Mouse (Mus musculus) ES-E14 (cell line): Measurements from ENCODE around the gene Plin2. TPM values are rescaled to one million over a fixed set of nuclear protein-coding genes. Genes with fewer than 3 reads are reported as not detected.

ENCODE experiments used
- DNase-seq: peaks from one replicate; pipeline ENCODE4 v3.0.0-alpha.2; 2013; ENCODE audit warnings: low read depth, low spot score
- H3K27ac ChIP-seq: 2 replicates; pipeline ENCODE4 v1.5.1; 2012; ENCODE audit warnings: low read depth, mild to moderate bottlenecking, low read length, moderate library complexity, mixed read lengths; ENCODE audit not compliant: poor library complexity, insufficient read depth, severe bottlenecking
- H3K36me3 ChIP-seq: 2 replicates; pipeline ENCODE4 v1.6.1; 2012; ENCODE audit warnings: mild to moderate bottlenecking, low read length, moderate library complexity, mixed read lengths; ENCODE audit not compliant: control insufficient read depth, poor library complexity, insufficient read depth, severe bottlenecking
- H3K4me1 ChIP-seq, 2 experiments: fragments of 150-350 bp in 1 of 2; sonication (generic) in 1 of 2; 2 replicates each; pipeline ENCODE4 v1.6.1; 2012; ENCODE audit warnings: low read length in 2 of 2, mild to moderate bottlenecking in 1 of 2, mixed read lengths in 1 of 2; ENCODE audit not compliant: control insufficient read depth in 2 of 2, insufficient read depth in 2 of 2, poor library complexity in 1 of 2
- H3K4me3 ChIP-seq, 2 experiments: fragments of 150-350 bp in 1 of 2; sonication (generic) in 1 of 2; 2 replicates each; pipeline ENCODE4 v1.5.1; 2012; ENCODE audit warnings: low read length in 2 of 2, low read depth in 1 of 2, mild to moderate bottlenecking in 1 of 2, mixed read lengths in 1 of 2; ENCODE audit not compliant: insufficient read depth in 1 of 2, poor library complexity in 1 of 2, severe bottlenecking in 1 of 2
- H3K9ac ChIP-seq: 2 replicates; pipeline ENCODE4 v1.6.1; 2012; ENCODE audit warnings: low read depth, mild to moderate bottlenecking, low read length, mixed read lengths; ENCODE audit not compliant: poor library complexity, insufficient read depth, severe bottlenecking
- H3K9me3 ChIP-seq: fragments of 150-350 bp; sonication (generic); 2 replicates; pipeline ENCODE4 v1.6.1; 2012; ENCODE audit warnings: low read depth, mild to moderate bottlenecking, low read length; ENCODE audit not compliant: control insufficient read depth, insufficient read depth
- CHD2 ChIP-seq: IDR thresholded peaks from 2 replicates; pipeline ENCODE4 v1.6.1; 2014; ENCODE audit warnings: mild to moderate bottlenecking, low read depth, low read length, inconsistent platforms
- HCFC1 ChIP-seq: IDR thresholded peaks from 2 replicates; pipeline ENCODE4 v1.6.1; 2012; ENCODE audit warnings: low read length, inconsistent platforms, borderline replicate concordance; ENCODE audit not compliant: insufficient read depth
- MAFK ChIP-seq: IDR thresholded peaks from 2 replicates; pipeline ENCODE4 v1.6.1; 2014; ENCODE audit warnings: mild to moderate bottlenecking, low read depth, low read length, inconsistent platforms; ENCODE audit not compliant: insufficient read depth
- ZC3H11A ChIP-seq: IDR thresholded peaks from 2 replicates; pipeline ENCODE4 v1.6.1; 2012; ENCODE audit warnings: low read depth, mild to moderate bottlenecking, inconsistent platforms, low read length, borderline replicate concordance
- ZNF384 ChIP-seq: IDR thresholded peaks from 2 replicates; pipeline ENCODE4 v1.6.1; 2012; ENCODE audit warnings: low read depth, low read length, inconsistent platforms
- in situ Hi-C, 2 experiments: fragments of 600-800 bp; cut with MboI; formaldehyde crosslinking; loops; one replicate each; pipeline ENCODE4 v1.15.1; 2025; ENCODE audit warnings: low sequenced_read_pairs in 2 of 2, inconsistent platforms in 1 of 2; ENCODE audit not compliant: unreplicated experiment in 2 of 2
- total RNA-seq: library from RNA; depleted of rRNA; stranded (reverse); fragments of 300-350 nt; gene quantifications from 2 replicates; pipeline ENCODE4 v1.2.3, GENCODE M21; 2012

The Plin2 gene
- total RNA-seq, 1 experiment, result 106 TPM

GRCm38 (mm10) chr4:86699161-86699865 is 29.5 kb upstream of the Plin2 start:
- DNase-seq, result no peak
- peak overlapping the region; percentile 17; the same call in 1 of the 2 replicates for H3K9ac ChIP-seq
- H3K9me3 ChIP-seq, result no peaks in the 10 kb centered on the region
- H3K36me3 ChIP-seq, result no peaks in the 10 kb centered on the region
- in situ Hi-C loops, result no loop called here
- no peak overlapping the region for H3K4me3 ChIP-seq
- no peak overlapping the region for H3K27ac ChIP-seq
- 0 out of 4 replicates have a peak, but pooled peaks cover 0 to 2% of the 10 kb centered on the region in 2 experiments for H3K4me1 ChIP-seq
- TF ChIP-seq MAFK (no peak), ZC3H11A (no peak), HCFC1 (no peak), ZNF384 (no peak)

GRCm38 (mm10) chr4:86696890-86697289 is 27.0 kb upstream of the Plin2 start:
- no peak overlapping the region for H3K9ac ChIP-seq
- TF ChIP-seq MAFK, result no peak
- TF ChIP-seq ZC3H11A, result peak; percentile 94
- TF ChIP-seq CHD2, result no peak
- in situ Hi-C loops, result no loop called here
- no peak overlapping the region for H3K27ac ChIP-seq
- no peaks in the 10 kb centered on the region for H3K9me3 ChIP-seq
- no peaks in the 10 kb centered on the region for H3K36me3 ChIP-seq
- DNase-seq, result peak; percentile 50
- H3K4me3 ChIP-seq, result no peak overlapping the region
- H3K4me1 ChIP-seq, result 0 out of 4 replicates have a peak, but pooled peaks cover 0 to 2% of the 10 kb centered on the region in 2 experiments

- Histone ChIP-seq H3K36me3 (no peaks in the 10 kb centered on the region), H3K27ac (no peak overlapping the region), H3K4me1 (peaks cover 2% of the 10 kb centered on the region in 2 experiments; a peak in 1 of 4 replicates), H3K4me3 (no peak overlapping the region), H3K9ac (no peak overlapping the region), H3K9me3 (no peaks in the 10 kb centered on the region)
- DNase-seq, result peak; percentile 79
- in situ Hi-C loops, result no loop called here
- TF ChIP-seq MAFK (no peak), CHD2 (no peak), ZNF384 (no peak), ZC3H11A (peak; percentile 63; the same call in 1 of the 2 replicates)
Observed at GRCm38 (mm10) chr4:86695081-86695480, 25.2 kb upstream of the Plin2 start.

- no peak for TF ChIP-seq CHD2
- TF ChIP-seq ZC3H11A, result no peak
- no peak for TF ChIP-seq ZNF384
- H3K4me3 ChIP-seq, result no peak overlapping the region
- peaks cover 2% of the 10 kb centered on the region in 2 experiments; a peak in 1 of 4 replicates for H3K4me1 ChIP-seq
- no peak for DNase-seq
- H3K9me3 ChIP-seq, result no peaks in the 10 kb centered on the region
- no peak overlapping the region for H3K27ac ChIP-seq
- no peaks in the 10 kb centered on the region for H3K36me3 ChIP-seq
- in situ Hi-C loops, result no loop called here
- H3K9ac ChIP-seq, result no peak overlapping the region
Observed at GRCm38 (mm10) chr4:86692931-86693330, 23.1 kb upstream of the Plin2 start.

GRCm38 (mm10) chr4:86691290-86691689 is 21.4 kb upstream of the Plin2 start:
- in situ Hi-C loops, result no loop called here
- TF ChIP-seq ZNF384 (no peak), CHD2 (no peak), HCFC1 (no peak), MAFK (no peak), ZC3H11A (no peak)

More at GRCm38 (mm10) chr4:86691290-86691689, 21.4 kb upstream of the Plin2 start:
- Histone ChIP-seq H3K9me3 (no peaks in the 10 kb centered on the region), H3K9ac (no peak overlapping the region), H3K4me3 (no peak overlapping the region), H3K36me3 (no peaks in the 10 kb centered on the region), H3K27ac (no peak overlapping the region), H3K4me1 (peaks cover 2% of the 10 kb centered on the region in 2 experiments; a peak in 1 of 4 replicates)
- no peak for DNase-seq
